Mouse (Mus musculus): ENCODE measurements around the gene Cutal. TPM values are rescaled to one million over a fixed set of nuclear protein-coding genes. Genes with fewer than 3 reads are reported as not detected.

The Cutal gene
- total RNA-seq, 2 experiments from 2014 or later = 0.57 to 0.98 TPM

DNA sequence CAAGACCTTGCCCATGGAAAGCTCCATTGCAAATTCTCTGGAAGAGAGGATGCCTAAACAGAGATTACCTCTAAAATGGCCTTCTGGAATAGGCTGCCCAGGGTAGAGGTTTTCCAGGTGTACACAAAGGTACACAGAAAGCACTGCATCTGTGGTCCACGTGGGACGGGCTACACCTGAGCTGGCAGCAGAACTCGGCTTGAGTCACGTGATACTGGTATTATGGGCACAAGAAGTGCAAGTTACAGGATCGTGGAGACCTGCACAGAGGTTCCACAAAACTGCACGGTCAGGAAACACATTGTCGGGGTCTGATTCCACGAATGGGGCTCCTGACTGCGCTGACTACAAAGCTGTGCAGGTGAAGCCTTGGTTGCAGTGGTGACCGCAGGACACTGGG, 5.9 kb downstream of the Cutal start:
- DNase-seq (ENCODE audit: low spot score) = no peak
- intact Hi-C loops (cut with DNase I) = no loop called here

GRCm38 (mm10) chr2:34882757-34883156, 8.6 kb downstream of the Cutal start:
- no peak for DNase-seq (ENCODE audit: low spot score)
- intact Hi-C loops (cut with DNase I) = no loop called here

DNA sequence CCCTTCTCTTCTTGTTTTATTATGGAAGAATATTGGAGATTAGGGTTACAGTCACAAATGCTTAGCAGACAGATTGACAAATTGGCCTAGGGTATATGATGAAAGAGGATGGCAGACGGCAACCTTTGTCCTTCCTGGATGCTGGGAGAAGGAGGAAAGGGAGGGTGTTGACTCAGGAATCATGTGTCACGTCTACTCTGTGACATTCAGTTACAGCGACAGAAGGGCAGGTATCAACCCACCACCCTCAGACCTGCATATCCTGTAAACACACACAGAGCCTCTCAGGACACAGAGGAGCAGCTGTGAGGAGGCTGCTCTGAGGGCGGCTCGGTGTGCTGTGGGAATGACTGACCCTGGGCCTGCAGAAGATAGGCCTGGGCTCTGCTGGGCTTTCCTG, 9.0 kb downstream of the Cutal start:
- intact Hi-C loops (cut with DNase I) = no loop called here

GRCm38 (mm10) chr2:34884186-34884585, 10.0 kb downstream of the Cutal start:
- intact Hi-C loops (cut with DNase I) = no loop called here
- no peak for DNase-seq (ENCODE audit: low spot score)

More for the DNA sequence above, 9.0 kb downstream of the Cutal start:
- DNase-seq (ENCODE audit: low spot score) = no peak

- intact Hi-C loops (cut with DNase I) = no loop called here
- DNase-seq (ENCODE audit: low spot score) = no peak
Observed at GRCm38 (mm10) chr2:34893950-34894349, 19.8 kb downstream of the Cutal start.

DNA sequence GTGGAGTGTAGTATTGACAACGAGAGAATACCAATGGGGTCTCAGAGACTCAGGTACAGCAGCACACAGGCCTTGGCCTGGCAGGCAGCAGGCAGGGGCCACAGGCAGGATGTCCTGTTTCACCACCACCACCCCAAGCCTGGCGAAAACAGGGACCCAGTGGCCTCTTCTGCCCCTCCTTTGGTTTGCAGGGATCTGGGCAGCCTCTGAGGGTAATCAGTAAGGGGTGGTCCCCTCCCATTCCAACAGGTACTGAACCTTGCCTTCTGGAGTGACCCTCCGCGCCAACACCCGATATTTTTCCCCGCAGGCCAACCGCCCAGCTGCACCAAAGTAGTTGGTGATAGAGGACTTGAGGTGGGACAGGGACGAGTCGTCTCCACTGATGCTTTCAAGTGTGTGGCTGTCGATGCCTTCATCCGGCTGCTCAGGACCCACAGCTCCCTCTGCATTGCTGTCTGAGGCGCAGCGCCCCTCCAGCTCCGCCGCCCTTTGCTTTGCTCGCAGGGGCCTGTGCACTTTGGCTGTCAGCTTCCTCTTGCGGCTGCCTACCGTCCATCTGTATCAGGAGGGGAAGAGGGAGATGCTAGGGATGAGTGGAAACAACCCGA, 21.4 kb downstream of the Cutal start:
- intact Hi-C loops (cut with DNase I) = loop anchor here (5.0 kb wide), 1 partner anchor 113 kb away; no protein-coding TSS in a partner anchor
- no peak for DNase-seq (ENCODE audit: low spot score)

- intact Hi-C loops (cut with DNase I) = loop anchor here (5.0 kb wide), 1 partner anchor 115 kb away; no protein-coding TSS in a partner anchor
- no peak for DNase-seq (ENCODE audit: low spot score)
Observed at GRCm38 (mm10) chr2:34896821-34897460, 22.7 kb downstream of the Cutal start.

- intact Hi-C loops (cut with DNase I) = loop anchor here (5.0 kb wide), 1 partner anchor 116 kb away; no protein-coding TSS in a partner anchor
- no peak for DNase-seq (ENCODE audit: low spot score)
Observed at GRCm38 (mm10) chr2:34897820-34898219, 23.6 kb downstream of the Cutal start.

DNA sequence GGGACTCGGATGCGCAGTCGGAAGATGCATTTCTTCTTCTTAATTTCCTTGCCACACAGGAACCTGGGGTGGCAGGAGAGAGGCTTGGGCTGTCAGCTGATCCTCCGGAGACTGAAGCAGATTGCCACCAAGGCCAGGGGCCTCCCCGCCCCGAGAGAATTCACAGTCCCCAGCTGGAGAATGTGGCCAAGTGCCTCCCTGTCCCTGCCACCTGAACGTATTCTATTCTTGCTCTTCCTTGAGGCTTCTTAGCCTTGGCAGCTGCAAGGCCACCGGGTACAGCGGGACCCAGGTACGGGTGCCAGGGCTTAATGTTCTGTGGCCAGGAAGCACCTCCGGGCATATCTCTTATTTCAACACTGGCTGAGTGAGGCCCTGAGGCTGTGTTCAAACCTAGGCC, 25.5 kb downstream of the Cutal start:
- no peak for DNase-seq (ENCODE audit: low spot score)
- intact Hi-C loops (cut with DNase I) = loop anchor here (5.0 kb wide), 2 partner anchors 73 to 117 kb away; no protein-coding TSS in a partner anchor

- intact Hi-C loops (cut with DNase I) = loop anchor here (5.0 kb wide), 1 partner anchor 72 kb away; no protein-coding TSS in a partner anchor
- no peak for DNase-seq (ENCODE audit: low spot score)
Observed at GRCm38 (mm10) chr2:34900412-34900811, 26.2 kb downstream of the Cutal start.

- DNase-seq (ENCODE audit: low spot score) = no peak
- intact Hi-C loops (cut with DNase I) = loop anchor here (2.0 to 5.0 kb wide), 2 partner anchors 29 to 71 kb away; no protein-coding TSS in a partner anchor
Observed at GRCm38 (mm10) chr2:34901726-34902125, 27.5 kb downstream of the Cutal start.

GRCm38 (mm10) chr2:34902731-34903130, 28.5 kb downstream of the Cutal start:
- intact Hi-C loops (cut with DNase I) = loop anchor here (2.0 to 5.0 kb wide), 2 partner anchors 30 to 70 kb away; no protein-coding TSS in a partner anchor
- DNase-seq (ENCODE audit: low spot score) = no peak

- DNase-seq (ENCODE audit: low spot score) = no peak
- intact Hi-C loops (cut with DNase I) = loop anchor here (2.0 to 5.0 kb wide), 2 partner anchors 30 to 69 kb away; no protein-coding TSS in a partner anchor
Observed at GRCm38 (mm10) chr2:34903191-34903590, 29.0 kb downstream of the Cutal start.

- intact Hi-C loops (cut with DNase I) = loop anchor here (2.0 to 5.0 kb wide), 2 partner anchors 31 to 68 kb away; no protein-coding TSS in a partner anchor
Observed at GRCm38 (mm10) chr2:34903652-34904405, 29.6 kb downstream of the Cutal start.

GRCm38 (mm10) chr2:34904849-34905542, 30.8 kb downstream of the Cutal start:
- peak; percentile 98 for DNase-seq (ENCODE audit: low spot score)
- intact Hi-C loops (cut with DNase I) = loop anchor here (5.0 kb wide), 1 partner anchor 67 kb away; no protein-coding TSS in a partner anchor

More at GRCm38 (mm10) chr2:34903652-34904405, 29.6 kb downstream of the Cutal start:
- no peak for DNase-seq (ENCODE audit: low spot score)

- no peak for DNase-seq (ENCODE audit: low spot score)
- intact Hi-C loops (cut with DNase I) = no loop called here
Observed at GRCm38 (mm10) chr2:34906426-34906825, 32.2 kb downstream of the Cutal start.

DNA sequence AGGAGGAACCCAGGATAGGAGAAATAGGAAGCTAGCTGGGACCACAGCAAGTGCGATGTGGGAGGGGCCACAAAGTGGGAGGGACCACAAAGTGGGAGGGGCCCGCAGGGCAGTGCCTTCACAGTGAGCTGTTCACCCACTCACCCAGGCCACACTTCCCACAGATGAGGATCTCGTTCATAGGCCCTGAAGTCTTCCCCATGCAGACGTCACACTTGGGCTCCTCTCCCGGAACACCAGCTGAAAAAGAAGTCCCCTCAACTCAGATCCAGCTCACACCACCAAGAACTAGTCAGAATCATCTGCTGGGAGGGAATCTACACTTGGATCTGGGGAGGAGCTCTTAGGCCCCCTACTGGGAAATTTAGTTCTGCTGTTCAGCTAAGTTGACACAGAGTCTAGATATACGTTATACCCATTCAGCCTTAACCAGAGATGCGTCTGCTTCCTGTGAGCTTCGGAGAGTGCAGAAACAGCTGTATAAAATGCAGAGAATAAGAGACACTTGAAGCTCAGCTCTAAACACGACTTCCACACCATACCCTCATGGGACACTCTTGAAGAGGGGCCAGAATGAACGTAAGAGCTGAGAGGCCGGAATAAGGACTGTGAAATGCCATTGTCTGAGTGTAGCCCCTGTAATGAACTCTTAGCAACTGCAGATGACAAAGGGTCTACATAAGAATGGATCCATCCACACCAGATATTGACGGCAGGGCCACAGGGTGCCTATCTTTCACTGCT, 32.8 kb downstream of the Cutal start:
- peak; percentile 54 for DNase-seq (ENCODE audit: low spot score)
- intact Hi-C loops (cut with DNase I) = no loop called here

GRCm38 (mm10) chr2:34909719-34910118, 35.5 kb downstream of the Cutal start:
- DNase-seq (ENCODE audit: low spot score) = no peak
- intact Hi-C loops (cut with DNase I) = no loop called here

DNA sequence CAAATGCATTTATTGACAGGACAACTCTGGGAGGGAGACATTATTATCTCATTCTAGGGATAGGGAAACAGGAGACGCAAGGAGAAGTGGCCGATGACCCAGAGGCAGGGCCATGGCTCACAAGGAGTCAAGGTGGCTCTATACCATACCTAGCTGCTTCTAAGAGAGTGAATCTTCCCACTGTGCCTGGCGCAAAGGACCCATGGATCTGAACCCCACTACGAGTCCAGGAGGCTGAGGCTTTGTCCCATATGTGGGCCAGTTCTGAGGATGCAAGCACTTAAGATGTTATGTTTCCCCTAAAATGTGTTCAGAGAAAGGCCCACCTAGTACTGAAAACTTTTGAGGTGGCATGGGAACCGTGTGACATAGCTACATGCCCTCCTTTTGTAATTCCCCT, 37.7 kb downstream of the Cutal start:
- no peak for DNase-seq (ENCODE audit: low spot score)
- intact Hi-C loops (cut with DNase I) = no loop called here

Data from heart, postnatal 25 days (tissue).